Mouse (Mus musculus): ENCODE measurements at regions not wholly inside any gene's neighbourhood (a gene's known extent, or its start where the extent isn't known, plus 50 kb on each side); places are given as distances from the start of the nearest gene placed in this dataset.
A peak's percentile ranks its signal among the peaks of the same experiment; 100 is the strongest.

- DNase-seq (ENCODE audit: low spot score in 2 of 2) = peak; percentile 10 to 13
Observed at GRCm38 (mm10) chr8:36363291-36363690, 597.7 kb downstream of the Gm19410 start.

GRCm38 (mm10) chr8:36364567-36365231 lies 599.1 kb downstream of the Gm19410 start:
- no peak for DNase-seq (ENCODE audit: low spot score in 2 of 2)

- no peak for DNase-seq (ENCODE audit: low spot score in 2 of 2)
Observed at GRCm38 (mm10) chr8:36365945-36366344, 600.4 kb downstream of the Gm19410 start.

- DNase-seq (ENCODE audit: low spot score in 2 of 2) = no peak
Observed at GRCm38 (mm10) chr8:36376579-36377350, 611.2 kb downstream of the Gm19410 start.

GRCm38 (mm10) chr8:36394487-36394886 lies 598.9 kb upstream of the AI429214 start:
- DNase-seq (ENCODE audit: low spot score in 2 of 2) = peak; percentile 2 to 10

- no peak for DNase-seq (ENCODE audit: low spot score in 2 of 2)
Observed at GRCm38 (mm10) chr8:36396493-36396892, 596.9 kb upstream of the AI429214 start.

GRCm38 (mm10) chr8:36406706-36407105 lies 586.7 kb upstream of the AI429214 start:
- no peak for DNase-seq (ENCODE audit: low spot score in 2 of 2)
